Mouse (Mus musculus) liver, adult 2 months (tissue): ENCODE results near the gene Zbtb32. TPM values are rescaled to one million over a fixed set of nuclear protein-coding genes. Genes with fewer than 3 reads are reported as not detected.

ENCODE experiments used
- DNase-seq: peaks from one replicate; pipeline ENCODE4 v3.0.0-alpha.2; 2011; ENCODE audit warnings: low read depth, low spot score; ENCODE audit errors: extremely low read depth
- H3K27ac ChIP-seq: fragments of 200-500 bp; replicated peaks from 2 replicates; pipeline ENCODE4 v1.5.1; 2012; ENCODE audit warnings: low read depth, mild to moderate bottlenecking, control low read depth, inconsistent platforms, low read length; ENCODE audit not compliant: insufficient read depth
- H3K27me3 ChIP-seq: fragments of 200-500 bp; 2 replicates; pipeline ENCODE4 v1.6.1; 2012; ENCODE audit warnings: mild to moderate bottlenecking, moderate library complexity, low read length, inconsistent platforms; ENCODE audit not compliant: control insufficient read depth, insufficient read depth
- H3K36me3 ChIP-seq: fragments of 200-500 bp; 2 replicates; pipeline ENCODE4 v1.6.1; 2012; ENCODE audit warnings: low read length, inconsistent platforms; ENCODE audit not compliant: control insufficient read depth, insufficient read depth
- H3K4me1 ChIP-seq: fragments of 200-500 bp; 2 replicates; pipeline ENCODE4 v1.6.1; 2011; ENCODE audit warnings: low read length; ENCODE audit not compliant: control insufficient read depth, insufficient read depth
- H3K4me3 ChIP-seq: fragments of 200-500 bp; 2 replicates; pipeline ENCODE4 v1.5.1; 2011; ENCODE audit warnings: low read depth, mild to moderate bottlenecking, control low read depth, low read length, moderate library complexity; ENCODE audit not compliant: insufficient read depth
- H3K79me2 ChIP-seq: fragments of 200-500 bp; 2 replicates; pipeline ENCODE4 v1.6.1; 2012; ENCODE audit warnings: inconsistent platforms, mild to moderate bottlenecking, low read length, moderate library complexity; ENCODE audit not compliant: control insufficient read depth, insufficient read depth
- H3K9ac ChIP-seq: fragments of 200-500 bp; 2 replicates; pipeline ENCODE4 v1.6.1; 2012; ENCODE audit warnings: low read depth, mild to moderate bottlenecking, control low read depth, inconsistent platforms, low read length
- CTCF ChIP-seq: fragments of 200-500 bp; IDR thresholded peaks from 2 replicates; pipeline ENCODE4 v1.5.1; 2011; ENCODE audit warnings: low read depth, low read length, control low read depth
- POLR2A ChIP-seq: fragments of 200-500 bp; IDR thresholded peaks from 2 replicates; pipeline ENCODE4 v1.6.1; 2011; ENCODE audit warnings: low read length, control low read depth; ENCODE audit not compliant: insufficient read depth; ENCODE audit errors: extremely low read depth
- WGBS: fragments of 180-500 bp; shearing (Covaris S2); methylation state at CpG from one replicate; pipeline ENCODE4 v1.1.7; 2018; 5-methylcytosine and 5-hydroxymethylcytosine counted together
- polyA plus RNA-seq: library from polyadenylated mRNA; depleted of rRNA; stranded (reverse); fragments of >200 nt; gene quantifications from 2 replicates; pipeline ENCODE4 v1.2.3, GENCODE M21; 2012
- total RNA-seq: library from RNA; depleted of rRNA; stranded (reverse); fragments of >200 nt; gene quantifications from 2 replicates; pipeline ENCODE4 v1.2.3, GENCODE M21; 2014

Zbtb32 gene
- total and polyA plus RNA-seq, 2 experiments: 0.18 to 0.61 TPM

GRCm38 (mm10) chr7:30596811-30597210 lies 1.9 kb downstream of the Zbtb32 start:
- 88% methylated on average over 5 of the region's 5 CpGs for WGBS
- H3K27me3 ChIP-seq: no peaks in the 10 kb centered on the region
- no peak for DNase-seq
- H3K4me1 ChIP-seq: peaks cover 4% of the 10 kb centered on the region; the same call in 1 of the 2 replicates
- TF ChIP-seq CTCF: no peak
- no peak for TF ChIP-seq POLR2A
- no peak overlapping the region for H3K4me3 ChIP-seq
- H3K9ac ChIP-seq: no peak overlapping the region
- H3K36me3 ChIP-seq: no peaks in the 10 kb centered on the region
- H3K27ac ChIP-seq: no peak overlapping the region
- H3K79me2 ChIP-seq: no peaks in the 10 kb centered on the region

DNA sequence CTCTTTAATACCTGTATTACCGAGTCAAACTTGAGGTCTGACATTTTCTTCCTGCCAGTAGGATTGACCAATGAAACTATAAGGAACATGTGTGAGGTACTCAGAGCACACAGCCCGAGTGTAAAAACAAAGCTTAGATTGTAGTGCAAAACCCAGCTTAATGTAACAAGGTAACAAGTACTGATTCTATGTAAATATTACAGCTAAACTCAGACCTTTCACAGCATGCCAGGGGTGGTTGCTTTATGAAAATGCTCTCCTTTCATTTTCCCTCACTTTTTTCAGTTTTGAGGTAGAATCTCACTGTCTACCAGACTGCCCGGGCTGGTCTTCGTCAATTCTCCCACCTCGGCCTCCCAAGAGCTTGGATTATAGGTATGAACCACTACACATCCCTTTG lies 2.6 kb downstream of the Zbtb32 start:
- Histone ChIP-seq H3K27ac (no peak overlapping the region), H3K27me3 (no peaks in the 10 kb centered on the region), H3K36me3 (no peaks in the 10 kb centered on the region), H3K79me2 (no peaks in the 10 kb centered on the region; the same call in 1 of the 2 replicates), H3K4me3 (no peak overlapping the region), H3K9ac (no peak overlapping the region), H3K4me1 (peaks cover 4% of the 10 kb centered on the region; the same call in 1 of the 2 replicates)
- no peak for DNase-seq
- 81% methylated on average over 5 of the region's 5 CpGs for WGBS
- TF ChIP-seq CTCF (no peak), POLR2A (no peak)

DNA sequence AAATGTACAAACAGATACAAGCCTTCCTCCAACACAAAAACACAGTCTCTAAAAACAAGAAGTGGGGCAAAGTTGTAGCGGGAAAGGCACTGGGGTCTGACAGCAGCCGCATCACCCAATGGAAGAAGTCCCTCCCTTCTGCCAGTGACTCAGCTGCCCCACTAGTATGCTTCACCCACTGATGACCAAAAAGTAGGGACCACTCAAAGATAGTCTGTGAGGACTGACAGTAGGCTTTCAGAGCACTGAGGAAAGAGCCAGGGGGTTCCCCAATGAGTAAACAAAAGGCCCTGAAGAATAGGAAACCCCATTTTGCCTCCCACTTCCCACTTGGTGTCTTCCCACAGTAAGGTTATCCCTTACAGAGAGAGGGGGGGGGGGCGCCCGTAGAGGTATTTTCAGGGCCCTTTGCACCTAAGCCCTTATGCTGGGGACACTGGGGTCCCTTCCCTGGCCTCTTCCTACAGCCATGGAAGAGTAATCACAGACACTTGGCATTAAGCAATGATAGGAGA lies 4.1 kb downstream of the Zbtb32 start:
- Histone ChIP-seq H3K36me3 (no peaks in the 10 kb centered on the region), H3K27me3 (no peaks in the 10 kb centered on the region), H3K79me2 (no peaks in the 10 kb centered on the region; the same call in 1 of the 2 replicates), H3K9ac (no peak overlapping the region), H3K4me1 (peaks cover 5% of the 10 kb centered on the region; the same call in 1 of the 2 replicates), H3K4me3 (no peak overlapping the region), H3K27ac (no peak overlapping the region)
- TF ChIP-seq CTCF (no peak), POLR2A (no peak)
- DNase-seq: no peak
- 69% methylated on average over 4 of the region's 4 CpGs for WGBS

- Histone ChIP-seq H3K9ac (no peak overlapping the region), H3K27me3 (no peaks in the 10 kb centered on the region), H3K4me3 (no peak overlapping the region), H3K27ac (no peak overlapping the region), H3K4me1 (peaks cover 5% of the 10 kb centered on the region; the same call in 1 of the 2 replicates), H3K79me2 (no peaks in the 10 kb centered on the region; the same call in 1 of the 2 replicates), H3K36me3 (no peaks in the 10 kb centered on the region)
- no peak for DNase-seq
- TF ChIP-seq POLR2A (no peak), CTCF (no peak)
- 86% methylated on average over 10 of the region's 10 CpGs for WGBS
Observed at GRCm38 (mm10) chr7:30593579-30594509, 4.9 kb downstream of the Zbtb32 start.

- H3K27me3 ChIP-seq: no peaks in the 10 kb centered on the region
- H3K4me1 ChIP-seq: peaks cover 5% of the 10 kb centered on the region; the same call in 1 of the 2 replicates
- no peak overlapping the region for H3K4me3 ChIP-seq
- peaks cover 4% of the 10 kb centered on the region; the same call in 1 of the 2 replicates for H3K79me2 ChIP-seq
- 83% methylated on average over 5 of the region's 5 CpGs for WGBS
- no peak overlapping the region for H3K9ac ChIP-seq
- no peak for DNase-seq
- TF ChIP-seq POLR2A: no peak
- TF ChIP-seq CTCF: no peak
- H3K36me3 ChIP-seq: no peaks in the 10 kb centered on the region
- H3K27ac ChIP-seq: no peak overlapping the region
Observed at GRCm38 (mm10) chr7:30592772-30593423, 5.8 kb downstream of the Zbtb32 start.
